Mouse (Mus musculus) lung, embryonic 14.5 days (tissue): ENCODE data around the gene Fgfr2. TPM values are rescaled to one million over a fixed set of nuclear protein-coding genes. Genes with fewer than 3 reads are reported as not detected.

ENCODE experiments used
- ATAC-seq: fragments of 200-750 bp; cut with Nextera tagmentation; 2 replicates; pipeline ENCODE4 v1.8.0; 2017; ENCODE audit warnings: mild to moderate bottlenecking, moderate TSS enrichment, moderate library complexity; ENCODE audit not compliant: insufficient read depth
- DNase-seq: peaks from one replicate; pipeline ENCODE4 v3.0.0-alpha.2; 2015
- H3K27ac ChIP-seq: fragments of 300-500 bp; sonication (generic); 2 replicates; pipeline ENCODE4 v1.5.1; 2014; ENCODE audit warnings: low read depth, mild to moderate bottlenecking, moderate library complexity
- H3K27me3 ChIP-seq: fragments of 300-500 bp; sonication (generic); 2 replicates; pipeline ENCODE4 v1.6.1; 2014; ENCODE audit warnings: low read length, control low read depth; ENCODE audit not compliant: insufficient read depth
- H3K36me3 ChIP-seq: fragments of 300-500 bp; sonication (generic); 2 replicates; pipeline ENCODE4 v1.6.1; 2014; ENCODE audit warnings: control low read depth; ENCODE audit not compliant: insufficient read depth
- H3K4me1 ChIP-seq: fragments of 300-500 bp; sonication (generic); 2 replicates; pipeline ENCODE4 v1.6.1; 2014; ENCODE audit warnings: antibody characterized with exemption, control low read depth; ENCODE audit not compliant: insufficient read depth
- H3K4me2 ChIP-seq: fragments of 300-500 bp; sonication (generic); 2 replicates; pipeline ENCODE4 v1.6.1; 2014; ENCODE audit warnings: mild to moderate bottlenecking
- H3K4me3 ChIP-seq: fragments of 300-500 bp; sonication (generic); 2 replicates; pipeline ENCODE4 v1.5.1; 2014; ENCODE audit warnings: low read depth, low read length
- H3K9ac ChIP-seq: fragments of 300-500 bp; sonication (generic); 2 replicates; pipeline ENCODE4 v1.6.1; 2014
- H3K9me3 ChIP-seq: fragments of 300-500 bp; sonication (generic); 2 replicates; pipeline ENCODE4 v1.6.1; 2016; ENCODE audit warnings: low read depth, low read length, control low read depth
- CTCF ChIP-seq: IDR thresholded peaks from 2 replicates; pipeline ENCODE4 v1.5.1; 2016; ENCODE audit warnings: antibody characterized with exemption, low read depth
- WGBS: fragments of 180-500 bp; shearing (Covaris S2); extraction: QIAGEN DNeasy Blood & Tissue Kit; methylation state at CpG from one replicate; pipeline ENCODE4 v1.1.7; 2014; 5-methylcytosine and 5-hydroxymethylcytosine counted together
- polyA plus RNA-seq: library from polyadenylated mRNA; unstranded; fragments of >200 nt; fragmentation: Nextera tagmentation; extraction: Ambion mirVana; gene quantifications from 2 replicates; pipeline ENCODE4 v1.2.1, GENCODE M21; 2014

The Fgfr2 gene
- polyA plus RNA-seq, 1 experiment from 2014 or later, result 179 TPM

DNA sequence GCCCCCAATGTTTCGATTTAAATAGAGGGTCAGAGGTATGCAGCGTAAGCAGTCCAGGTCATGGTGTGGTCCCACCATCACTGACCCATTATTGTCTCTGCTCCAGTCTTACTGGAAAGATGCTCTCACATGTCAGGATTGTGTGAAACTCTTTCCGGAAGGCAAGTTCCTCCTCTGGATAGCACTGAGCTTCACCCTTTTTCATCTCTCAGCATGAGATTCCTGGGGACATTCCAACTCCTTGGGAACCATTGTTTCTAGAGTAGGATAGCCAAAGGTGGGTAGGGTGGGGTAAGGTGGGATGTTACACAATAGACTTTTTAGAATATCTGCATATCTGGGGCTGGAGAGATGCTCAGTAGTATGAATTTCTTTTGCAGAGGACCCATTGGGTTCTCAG, 2177.4 kb downstream of the Fgfr2 start:
- no peak for ATAC-seq
- Histone ChIP-seq H3K4me2 (no peak overlapping the region), H3K4me1 (peaks cover 8% of the 10 kb centered on the region), H3K36me3 (no peaks in the 10 kb centered on the region), H3K4me3 (no peak overlapping the region), H3K9ac (no peak overlapping the region), H3K27ac (no peak overlapping the region), H3K27me3 (no peaks in the 10 kb centered on the region), H3K9me3 (no peaks in the 10 kb centered on the region)
- 88% methylated on average over 3 of the region's 3 CpGs for WGBS
- no peak for TF ChIP-seq CTCF
- DNase-seq, result no peak

DNA sequence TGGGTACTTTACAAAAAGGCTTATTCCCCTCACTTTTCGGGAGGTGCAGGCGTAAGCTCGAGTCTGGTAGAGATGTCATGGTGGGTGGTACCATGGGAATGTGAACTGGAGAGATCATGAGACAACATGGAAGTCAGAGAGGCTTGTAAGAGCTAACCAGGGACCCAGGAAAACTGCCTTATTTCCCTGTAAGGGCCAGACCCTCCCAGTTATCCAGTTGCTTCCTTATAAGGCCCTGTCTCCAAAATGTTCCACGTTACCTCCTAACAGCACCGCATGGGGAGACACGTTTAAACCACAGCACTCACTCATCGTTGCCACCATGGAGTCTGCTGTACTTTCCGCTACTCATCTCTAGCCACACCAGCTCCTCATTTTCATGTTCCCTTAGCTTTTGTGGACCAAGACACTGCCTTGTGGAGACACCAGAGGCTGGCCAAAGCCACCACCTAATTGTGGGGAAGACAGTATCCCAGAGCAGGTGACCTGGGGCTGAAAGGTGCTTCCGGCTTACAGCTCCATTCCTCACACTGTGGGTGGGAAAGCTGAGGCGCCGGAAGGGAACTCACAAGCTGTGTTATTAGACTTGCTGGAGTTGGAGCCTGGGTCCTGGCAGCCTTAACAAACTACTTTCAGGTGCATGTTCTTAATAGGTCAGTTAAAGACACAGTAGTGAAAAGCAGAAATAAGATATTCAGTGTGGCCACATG, 2178.2 kb downstream of the Fgfr2 start:
- no peak overlapping the region for H3K9ac ChIP-seq
- ATAC-seq, result no peak
- no peak overlapping the region for H3K4me3 ChIP-seq
- WGBS, result 83% methylated on average over 11 of the region's 11 CpGs
- H3K27ac ChIP-seq, result no peak overlapping the region
- H3K27me3 ChIP-seq, result no peaks in the 10 kb centered on the region
- DNase-seq, result no peak
- peaks cover 8% of the 10 kb centered on the region for H3K4me1 ChIP-seq
- H3K4me2 ChIP-seq, result no peak overlapping the region
- no peak for TF ChIP-seq CTCF
- H3K9me3 ChIP-seq, result no peaks in the 10 kb centered on the region
- no peaks in the 10 kb centered on the region for H3K36me3 ChIP-seq

DNA sequence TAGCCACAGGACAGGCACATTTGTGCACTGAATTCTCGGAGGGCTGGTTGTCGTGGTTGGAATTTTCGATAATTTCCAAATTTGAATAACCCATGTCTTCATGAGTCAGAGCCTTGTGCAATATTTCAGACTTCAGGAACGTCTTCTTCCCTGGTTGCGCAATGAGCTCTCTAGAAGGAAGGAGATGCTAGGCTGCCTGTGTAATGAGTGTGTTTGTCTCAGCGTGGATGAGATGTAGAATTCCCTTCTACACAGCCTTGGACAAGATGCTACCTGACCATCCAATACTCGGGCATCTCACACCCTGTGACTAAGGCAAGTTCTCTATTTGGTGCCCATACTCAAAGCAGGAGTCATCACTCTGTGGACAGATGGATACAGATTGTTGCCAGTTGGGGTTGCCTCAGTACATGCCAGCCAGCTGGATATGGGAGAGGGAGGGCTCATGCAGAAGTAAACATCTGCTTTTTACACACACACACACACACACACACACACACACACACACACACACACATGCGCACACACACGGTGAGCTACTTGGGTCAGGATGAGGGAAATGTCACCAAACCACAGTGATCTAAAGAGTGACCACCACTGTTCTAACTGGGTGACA, 2179.8 kb downstream of the Fgfr2 start:
- WGBS, result 80% methylated on average over 9 of the region's 9 CpGs

DNA sequence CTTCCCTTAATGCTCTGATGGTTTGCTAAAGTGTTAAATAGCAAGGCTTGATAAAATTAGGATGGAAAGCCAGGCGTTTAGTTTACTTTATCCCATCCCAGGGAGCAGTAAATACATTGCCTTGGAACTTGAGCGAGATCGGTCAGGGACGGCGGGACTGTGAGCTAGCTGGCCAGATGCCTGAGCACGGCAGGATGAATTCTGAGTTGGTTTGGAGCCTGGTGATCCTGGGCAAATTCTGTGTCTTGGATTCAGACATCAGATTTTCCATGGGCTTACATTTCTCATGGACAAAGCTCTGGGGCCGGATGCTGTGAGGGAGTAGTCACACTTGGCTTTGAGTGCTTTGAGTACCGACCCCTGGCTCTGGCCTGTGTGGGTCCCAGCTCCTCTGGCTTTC, 2182.4 kb downstream of the Fgfr2 start:
- Histone ChIP-seq H3K27me3 (peaks cover 27% of the 10 kb centered on the region), H3K9me3 (no peaks in the 10 kb centered on the region), H3K4me1 (no peaks in the 10 kb centered on the region), H3K4me3 (no peak overlapping the region), H3K4me2 (no peak overlapping the region), H3K36me3 (no peaks in the 10 kb centered on the region), H3K9ac (no peak overlapping the region), H3K27ac (no peak overlapping the region)
- ATAC-seq (no peak), DNase-seq (no peak)
- WGBS, result 61% methylated on average over 8 of the region's 8 CpGs
- TF ChIP-seq CTCF, result no peak

More for the DNA sequence above, 2179.8 kb downstream of the Fgfr2 start:
- Histone ChIP-seq H3K4me3 (no peak overlapping the region), H3K9ac (no peak overlapping the region), H3K27me3 (peaks cover 1% of the 10 kb centered on the region; the same call in 1 of the 2 replicates), H3K9me3 (no peaks in the 10 kb centered on the region), H3K4me2 (no peak overlapping the region), H3K27ac (no peak overlapping the region), H3K4me1 (no peaks in the 10 kb centered on the region), H3K36me3 (no peaks in the 10 kb centered on the region)
- TF ChIP-seq CTCF, result no peak
- ATAC-seq, result no peak
- no peak for DNase-seq

- Histone ChIP-seq H3K27me3 (peaks cover 45% of the 10 kb centered on the region), H3K9ac (no peak overlapping the region), H3K4me2 (no peak overlapping the region), H3K36me3 (no peaks in the 10 kb centered on the region), H3K4me3 (no peak overlapping the region), H3K4me1 (no peaks in the 10 kb centered on the region), H3K27ac (no peak overlapping the region), H3K9me3 (no peaks in the 10 kb centered on the region)
- 81% methylated on average over 8 of the region's 8 CpGs for WGBS
- DNase-seq, result no peak
- TF ChIP-seq CTCF, result no peak
- no peak for ATAC-seq
Observed at GRCm38 (mm10) chr7:130938896-130939295, 2184.3 kb downstream of the Fgfr2 start.

DNA sequence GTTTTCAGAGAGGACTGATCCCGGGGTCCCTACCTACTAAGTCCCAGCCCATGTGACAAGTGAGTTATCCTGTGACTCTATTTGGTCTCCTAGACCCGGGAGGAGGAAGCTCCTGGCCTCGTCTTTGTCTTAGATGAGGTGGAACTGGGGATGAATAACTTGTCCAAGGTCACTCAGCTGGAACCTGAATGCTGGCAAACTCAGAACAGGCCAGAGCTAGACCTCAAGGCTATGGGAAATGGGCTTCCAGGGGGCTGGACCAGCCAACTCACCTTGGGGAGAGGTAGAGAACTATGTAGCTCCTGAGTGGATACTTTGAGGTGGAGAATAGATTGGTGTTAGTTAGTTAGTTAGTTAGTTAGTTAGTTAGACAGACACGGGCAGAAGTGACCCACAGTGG, 2185.1 kb downstream of the Fgfr2 start:
- peaks cover 54% of the 10 kb centered on the region for H3K27me3 ChIP-seq
- no peaks in the 10 kb centered on the region for H3K9me3 ChIP-seq
- ATAC-seq, result no peak
- H3K4me3 ChIP-seq, result no peak overlapping the region
- no peak overlapping the region for H3K27ac ChIP-seq
- no peak for TF ChIP-seq CTCF
- H3K36me3 ChIP-seq, result no peaks in the 10 kb centered on the region
- peak overlapping the region; percentile 81; the same call in 1 of the 2 replicates for H3K4me2 ChIP-seq
- DNase-seq, result no peak
- H3K4me1 ChIP-seq, result no peaks in the 10 kb centered on the region
- H3K9ac ChIP-seq, result no peak overlapping the region
- WGBS, result 58% methylated on average over 4 of the region's 4 CpGs

DNA sequence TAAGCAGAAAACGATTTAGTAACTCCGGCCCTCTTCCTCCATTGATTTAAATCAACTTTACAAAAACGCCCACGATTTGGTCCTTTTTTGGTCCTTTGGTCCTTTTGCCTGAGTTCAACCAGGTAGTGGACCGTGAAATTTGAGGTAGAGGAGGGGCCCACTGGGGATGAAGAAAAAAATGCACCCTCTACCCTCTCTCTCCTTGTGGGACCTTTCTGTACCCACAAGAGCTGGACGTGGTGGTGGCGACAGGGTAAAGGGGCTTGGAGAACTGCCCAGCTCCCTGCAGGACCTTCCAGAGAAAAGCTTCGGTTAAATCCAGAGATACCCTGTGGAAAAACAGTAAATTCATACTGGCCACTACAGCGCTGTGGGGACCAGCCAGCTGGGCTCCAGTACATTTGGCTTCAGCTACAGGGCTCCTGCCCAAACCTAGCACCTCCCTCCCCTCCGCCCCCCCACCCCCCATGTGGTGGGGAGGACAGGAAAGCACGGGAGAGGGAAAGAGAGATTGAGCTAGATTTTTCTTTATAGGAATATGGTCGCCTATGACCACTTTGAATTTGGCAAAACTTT, 2185.8 kb downstream of the Fgfr2 start:
- Histone ChIP-seq H3K4me3 (peak overlapping the region; percentile 54; the same call in 1 of the 2 replicates), H3K27me3 (peaks cover 56% of the 10 kb centered on the region), H3K36me3 (no peaks in the 10 kb centered on the region), H3K9me3 (no peaks in the 10 kb centered on the region), H3K4me1 (no peaks in the 10 kb centered on the region), H3K4me2 (peak overlapping the region; percentile 81), H3K9ac (no peak overlapping the region), H3K27ac (no peak overlapping the region)
- DNase-seq (peak; percentile 32), ATAC-seq (no peak)
- WGBS, result 24% methylated on average over 12 of the region's 12 CpGs
- no peak for TF ChIP-seq CTCF
